Mouse (Mus musculus): Measurements from ENCODE around the gene Bsg. TPM values are rescaled to one million over a fixed set of nuclear protein-coding genes. Genes with fewer than 3 reads are reported as not detected.

Gene Bsg
- total and polyA plus RNA-seq, 3 experiments: 318 to 700 (median 346) TPM

DNA sequence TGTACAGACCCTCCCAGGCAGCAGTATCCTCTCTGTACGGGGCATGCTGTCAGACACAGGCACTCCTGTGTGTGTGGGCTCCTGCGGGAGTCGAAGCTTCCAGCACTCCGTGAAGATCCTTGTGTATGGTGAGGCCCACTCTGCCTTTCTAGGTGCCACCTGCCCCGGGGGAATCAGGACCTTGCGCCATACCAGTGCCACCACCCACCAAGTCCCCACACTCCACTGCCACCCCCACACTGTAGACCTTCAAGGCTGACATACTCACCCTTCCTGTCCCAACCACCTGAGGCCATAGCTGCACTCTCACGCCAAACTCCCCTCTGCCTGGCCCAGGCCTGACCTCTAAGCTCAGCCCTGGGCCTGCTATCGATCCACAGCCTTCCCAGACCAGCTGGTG, 39.2 kb upstream of the Bsg start:
- peaks cover 6% of the 10 kb centered on the region for H3K79me2 ChIP-seq (ENCODE audit: control insufficient read depth, insufficient read depth, low read length, poor library complexity)
- TF ChIP-seq RAD21 (IDR thresholded peaks at IDR 0.05; ENCODE audit: low read depth, low read length) (no peak), CTCF (IDR thresholded peaks at IDR 0.05 in 2 of 3, conservative IDR thresholded peaks at IDR 0.05 in 1 of 3; ENCODE audit: control insufficient read depth in 1 of 3, insufficient read depth in 1 of 3, low read depth in 2 of 3, low read length in 3 of 3, poor library complexity in 1 of 3, severe bottlenecking in 1 of 3) (no peak), MEF2A (IDR thresholded peaks at IDR 0.05; ENCODE audit: extremely low read depth, insufficient replicate concordance, low read depth, low read length, poor library complexity, severe bottlenecking) (no peak), MXI1 (IDR thresholded peaks at IDR 0.05; ENCODE audit: low read depth, low read length) (no peak), ZKSCAN1 (IDR thresholded peaks at IDR 0.05; ENCODE audit: low read depth, low read length) (no peak), E2F4 (IDR thresholded peaks at IDR 0.05; ENCODE audit: borderline replicate concordance, low read depth, low read length) (no peak), MAFK (IDR thresholded peaks at IDR 0.05; ENCODE audit: borderline replicate concordance, low read depth, low read length) (no peak), GABPA (IDR thresholded peaks at IDR 0.05; ENCODE audit: low read depth, low read length) (no peak)
- no peak overlapping the region for H3K9ac ChIP-seq (ENCODE audit: control insufficient read depth, low read depth, low read length, poor library complexity, severe bottlenecking)
- H3K27ac ChIP-seq (ENCODE audit: control insufficient read depth, low read depth, low read length): no peak overlapping the region
- H3K4me1 ChIP-seq (ENCODE audit: control insufficient read depth in 1 of 2, insufficient read depth in 2 of 2, low read length in 2 of 2): peaks cover 0 to under 1% of the 10 kb centered on the region in 2 experiments; a peak in 2 of 4 replicates
- no peak overlapping the region for H3K4me3 ChIP-seq (ENCODE audit: control insufficient read depth in 1 of 2, insufficient read depth in 1 of 2, low read depth in 2 of 2, low read length in 2 of 2)
- DNase-seq (ENCODE audit: low read depth, low spot score): no peak
- H3K27me3 ChIP-seq (ENCODE audit: control insufficient read depth in 1 of 2, insufficient read depth in 2 of 2, low read length in 2 of 2): no peaks in the 10 kb centered on the region
- H3K9me3 ChIP-seq (replicated peaks; ENCODE audit: insufficient read depth, low read length): no peaks in the 10 kb centered on the region
- no peaks in the 10 kb centered on the region; a peak in 1 of 4 replicates for H3K36me3 ChIP-seq (ENCODE audit: control insufficient read depth in 1 of 2, insufficient read depth in 2 of 2, low read length in 2 of 2)

DNA sequence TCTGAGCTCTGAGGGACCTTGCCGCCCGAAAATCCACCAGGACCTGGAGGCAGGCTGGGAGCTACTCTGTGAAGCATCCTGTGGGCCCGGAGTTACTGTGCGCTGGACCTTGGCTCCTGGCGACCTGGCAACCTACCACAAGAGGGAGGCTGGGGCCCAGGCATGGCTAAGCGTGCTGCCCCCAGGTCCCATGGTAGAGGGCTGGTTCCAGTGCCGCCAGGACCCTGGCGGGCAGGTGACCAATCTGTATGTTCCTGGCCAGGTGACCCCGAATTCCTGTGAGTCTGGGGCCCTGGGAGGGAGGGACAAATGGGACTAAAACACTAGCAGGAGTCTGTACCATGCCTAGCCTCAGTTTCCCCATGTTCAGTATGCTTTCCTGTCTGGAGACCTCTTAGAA, 37.8 kb upstream of the Bsg start:
- Histone ChIP-seq H3K27me3 (ENCODE audit: control insufficient read depth in 1 of 2, insufficient read depth in 2 of 2, low read length in 2 of 2) (no peaks in the 10 kb centered on the region), H3K4me1 (ENCODE audit: control insufficient read depth in 1 of 2, insufficient read depth in 2 of 2, low read length in 2 of 2) (peaks cover 0 to 9% of the 10 kb centered on the region in 2 experiments; a peak in 3 of 4 replicates), H3K9ac (ENCODE audit: control insufficient read depth, low read depth, low read length, poor library complexity, severe bottlenecking) (no peak overlapping the region), H3K36me3 (ENCODE audit: control insufficient read depth in 1 of 2, insufficient read depth in 2 of 2, low read length in 2 of 2) (peaks cover 0 to 4% of the 10 kb centered on the region in 2 experiments; a peak in 1 of 4 replicates), H3K27ac (ENCODE audit: control insufficient read depth, low read depth, low read length) (no peak overlapping the region), H3K79me2 (ENCODE audit: control insufficient read depth, insufficient read depth, low read length, poor library complexity) (peaks cover 11% of the 10 kb centered on the region), H3K9me3 (replicated peaks; ENCODE audit: insufficient read depth, low read length) (no peaks in the 10 kb centered on the region), H3K4me3 (ENCODE audit: control insufficient read depth in 1 of 2, insufficient read depth in 1 of 2, low read depth in 2 of 2, low read length in 2 of 2) (no peak overlapping the region)
- TF ChIP-seq ZC3H11A (IDR thresholded peaks at IDR 0.05; ENCODE audit: low read depth, low read length): no peak
- TF ChIP-seq MXI1 (IDR thresholded peaks at IDR 0.05; ENCODE audit: low read depth, low read length): no peak
- TF ChIP-seq ETS1 (IDR thresholded peaks at IDR 0.05; ENCODE audit: low read depth, low read length): no peak
- no peak for TF ChIP-seq MYB (IDR thresholded peaks at IDR 0.05; ENCODE audit: low read depth, low read length)
- no peak for TF ChIP-seq TCF12 (IDR thresholded peaks at IDR 0.05; ENCODE audit: low read depth, low read length)
- TF ChIP-seq CTCF (IDR thresholded peaks at IDR 0.05 in 2 of 3, conservative IDR thresholded peaks at IDR 0.05 in 1 of 3; ENCODE audit: control insufficient read depth in 1 of 3, insufficient read depth in 1 of 3, low read depth in 2 of 3, low read length in 3 of 3, poor library complexity in 1 of 3, severe bottlenecking in 1 of 3): no peak
- TF ChIP-seq ZKSCAN1 (IDR thresholded peaks at IDR 0.05; ENCODE audit: low read depth, low read length): no peak
- no peak for TF ChIP-seq POLR2AphosphoS5 (IDR thresholded peaks at IDR 0.05; ENCODE audit: borderline replicate concordance, low read depth, low read length)
- TF ChIP-seq KAT2A (conservative IDR thresholded peaks at IDR 0.05; ENCODE audit: low read depth, low read length): no peak
- TF ChIP-seq HCFC1 (IDR thresholded peaks at IDR 0.05; ENCODE audit: low read depth, low read length): no peak
- TF ChIP-seq POLR2A (IDR thresholded peaks at IDR 0.05; ENCODE audit: control insufficient read depth in 1 of 2, insufficient read depth in 1 of 2, low read depth in 1 of 2, low read length in 2 of 2, poor library complexity in 1 of 2): no peak
- no peak for TF ChIP-seq RAD21 (IDR thresholded peaks at IDR 0.05; ENCODE audit: low read depth, low read length)
- no peak for TF ChIP-seq E2F4 (IDR thresholded peaks at IDR 0.05; ENCODE audit: borderline replicate concordance, low read depth, low read length)
- no peak for TF ChIP-seq MAZ (IDR thresholded peaks at IDR 0.05; ENCODE audit: low read depth, low read length)
- TF ChIP-seq CHD1 (IDR thresholded peaks at IDR 0.05; ENCODE audit: low read depth, low read length): no peak
- no peak for TF ChIP-seq NRF1 (IDR thresholded peaks at IDR 0.05; ENCODE audit: insufficient read depth, low read depth, low read length, poor library complexity, severe bottlenecking)
- no peak for TF ChIP-seq ZNF384 (IDR thresholded peaks at IDR 0.05; ENCODE audit: low read depth, low read length)
- TF ChIP-seq MYC (IDR thresholded peaks at IDR 0.05; ENCODE audit: low read depth, low read length): no peak
- no peak for TF ChIP-seq POLR2AphosphoS2 (IDR thresholded peaks at IDR 0.05; ENCODE audit: low read length)
- TF ChIP-seq MAFK (IDR thresholded peaks at IDR 0.05; ENCODE audit: borderline replicate concordance, low read depth, low read length): no peak
- no peak for DNase-seq (ENCODE audit: low read depth, low spot score)
